Mouse (Mus musculus): ENCODE measurements around the gene Srarp.
A peak's percentile ranks its signal among the peaks of the same experiment; 100 is the strongest.

Gene Srarp

GRCm38 (mm10) chr4:141456193-141456938 is 20.5 kb upstream of the Srarp start:
- no peak for DNase-seq (ENCODE audit: low spot score in 2 of 2)

DNA sequence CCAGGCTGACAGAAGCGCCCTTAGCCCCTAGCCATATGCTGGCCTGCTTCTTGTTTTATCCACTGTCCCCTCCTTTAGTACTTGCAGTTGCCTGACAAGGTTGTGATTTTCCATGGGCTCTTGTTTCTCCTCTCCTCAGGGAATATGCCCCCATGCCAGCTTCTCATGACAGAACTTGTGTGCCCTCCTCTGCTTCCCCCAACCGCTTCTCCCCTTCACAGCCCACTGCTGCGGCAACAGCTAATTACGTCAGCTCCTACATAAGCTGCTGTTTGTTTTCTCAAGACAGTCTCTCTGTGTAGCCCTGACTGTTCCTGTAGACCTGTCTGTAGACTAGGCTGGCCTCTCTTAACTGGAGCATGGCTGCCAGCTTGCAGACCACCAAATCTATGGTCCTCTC is 19.6 kb upstream of the Srarp start:
- no peak for DNase-seq (ENCODE audit: low spot score in 2 of 2)

DNA sequence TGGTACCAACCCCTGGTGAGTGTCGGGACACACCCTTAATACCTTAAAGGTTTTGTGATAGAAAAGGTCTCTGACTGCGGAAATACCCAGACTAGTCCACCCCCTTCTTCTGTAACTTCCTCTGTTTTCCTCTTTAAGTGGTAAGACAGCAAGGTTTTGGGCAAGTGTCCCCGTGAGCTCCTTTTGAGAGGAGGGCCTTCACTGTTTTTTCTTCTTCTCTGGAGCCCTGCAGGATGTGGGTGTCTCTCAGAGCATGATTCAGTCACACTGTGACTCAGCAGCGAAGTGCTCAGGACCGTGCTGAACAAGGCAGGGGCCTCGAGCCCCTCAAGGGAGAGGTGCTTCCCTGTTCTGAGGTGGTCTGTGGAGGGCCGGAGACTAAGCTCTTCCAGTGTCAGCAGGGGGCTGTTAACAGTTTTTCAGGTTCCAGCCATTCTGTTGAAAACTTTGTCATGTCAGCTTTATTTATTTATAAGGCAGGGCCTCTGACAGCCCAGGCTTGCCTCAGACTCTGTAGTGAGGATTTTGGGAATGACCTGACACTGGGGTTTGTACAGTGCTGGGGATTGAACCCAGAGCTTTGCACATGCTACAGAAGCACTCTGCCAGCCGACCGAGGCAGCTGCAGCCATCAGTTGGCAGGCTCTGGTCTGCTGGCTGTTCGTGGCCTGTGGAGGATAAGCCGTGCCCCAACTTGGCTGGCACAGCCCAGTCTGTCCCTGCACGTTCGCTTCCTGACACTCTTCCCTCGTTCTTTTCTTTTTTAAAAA is 18.9 kb upstream of the Srarp start:
- no peak for DNase-seq (ENCODE audit: low spot score in 2 of 2)

DNA sequence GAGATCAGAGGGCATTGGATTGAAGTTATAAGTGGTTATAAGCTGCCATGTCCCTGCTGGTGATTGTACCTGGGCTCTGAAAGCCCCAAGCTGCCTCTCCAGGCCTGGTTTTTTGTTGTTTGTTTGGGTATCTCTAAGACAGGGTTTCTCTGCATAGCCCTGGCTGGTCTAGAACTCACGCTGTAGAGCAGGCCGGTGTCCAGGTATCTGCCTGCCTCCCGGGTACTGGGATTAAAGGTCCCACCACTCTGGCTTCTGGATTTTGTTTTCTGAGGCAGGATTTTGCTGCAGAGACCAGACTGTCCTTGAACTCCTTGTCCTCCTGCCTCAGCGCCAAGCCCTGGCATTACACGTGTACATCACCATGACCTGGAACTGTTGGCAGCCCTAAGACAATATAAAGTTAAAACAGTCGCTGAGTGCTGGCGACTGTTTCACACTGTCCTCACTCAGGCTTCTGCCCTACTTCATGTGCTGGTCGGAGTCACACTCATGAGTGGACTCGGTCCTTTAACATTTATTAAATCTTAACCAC is 16.1 kb upstream of the Srarp start:
- no peak for DNase-seq (ENCODE audit: low spot score in 2 of 2)

GRCm38 (mm10) chr4:141451251-141451650 is 15.3 kb upstream of the Srarp start:
- no peak for DNase-seq (ENCODE audit: low spot score in 2 of 2)

- DNase-seq (ENCODE audit: low spot score in 2 of 2) = no peak
Measured at GRCm38 (mm10) chr4:141446211-141446610, 10.3 kb upstream of the Srarp start.

- DNase-seq (ENCODE audit: low spot score in 2 of 2) = no peak
Measured at GRCm38 (mm10) chr4:141445328-141445720, 9.4 kb upstream of the Srarp start.

- DNase-seq (ENCODE audit: low spot score in 2 of 2) = peak; percentile 93 to 94
Measured at GRCm38 (mm10) chr4:141444451-141445327, 8.8 kb upstream of the Srarp start, which contains the start of gene Zbtb17. Gene Zbtb17 (plus strand): TSS chr4:141444654.

- no peak for DNase-seq (ENCODE audit: low spot score in 2 of 2)
Measured at GRCm38 (mm10) chr4:141443641-141444429, 7.9 kb upstream of the Srarp start.

GRCm38 (mm10) chr4:141440877-141441276 is 5.0 kb upstream of the Srarp start:
- no peak for DNase-seq (ENCODE audit: low spot score in 2 of 2)

DNA sequence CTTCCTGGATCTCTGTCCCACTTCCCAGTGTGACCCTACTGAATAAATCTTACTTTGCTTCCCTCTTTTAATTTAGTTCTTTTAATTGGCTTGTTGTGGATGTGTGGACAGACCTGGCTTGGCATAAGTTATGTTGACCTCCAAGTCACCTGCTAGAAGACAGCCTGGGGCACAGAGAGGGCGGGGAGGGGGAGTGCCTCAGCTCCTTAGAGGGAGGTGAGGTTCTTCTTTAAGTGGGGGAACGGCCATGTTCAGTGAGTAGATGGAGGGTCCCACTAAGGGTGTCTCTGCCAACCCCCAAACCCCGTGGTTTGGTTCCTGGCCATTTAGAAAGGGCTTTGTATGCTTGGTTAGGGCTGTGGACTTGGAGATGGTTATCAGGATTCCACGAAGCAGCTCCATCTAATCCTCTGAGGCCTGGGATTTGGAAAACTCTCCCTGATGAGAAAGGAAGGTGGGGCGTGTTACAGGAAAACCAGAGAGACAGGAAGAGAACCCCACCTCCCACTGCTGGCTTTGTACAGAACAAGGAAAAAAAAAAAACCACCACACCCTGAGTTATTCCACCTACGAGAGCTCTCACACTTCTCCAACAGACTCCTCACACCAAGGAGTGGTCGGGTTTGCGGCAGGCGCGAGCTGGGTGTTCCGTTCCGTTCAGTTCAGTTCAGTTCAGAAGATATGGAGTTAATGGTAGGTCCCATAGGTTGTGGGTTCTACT is 3.3 kb upstream of the Srarp start:
- DNase-seq (ENCODE audit: low spot score in 2 of 2) = peak in 1 of 2 experiments; percentile 12

GRCm38 (mm10) chr4:141433191-141433590 is 2.7 kb downstream of the Srarp start:
- DNase-seq (ENCODE audit: low spot score in 2 of 2) = no peak

GRCm38 (mm10) chr4:141432666-141433065 is 3.2 kb downstream of the Srarp start:
- no peak for DNase-seq (ENCODE audit: low spot score in 2 of 2)

DNA sequence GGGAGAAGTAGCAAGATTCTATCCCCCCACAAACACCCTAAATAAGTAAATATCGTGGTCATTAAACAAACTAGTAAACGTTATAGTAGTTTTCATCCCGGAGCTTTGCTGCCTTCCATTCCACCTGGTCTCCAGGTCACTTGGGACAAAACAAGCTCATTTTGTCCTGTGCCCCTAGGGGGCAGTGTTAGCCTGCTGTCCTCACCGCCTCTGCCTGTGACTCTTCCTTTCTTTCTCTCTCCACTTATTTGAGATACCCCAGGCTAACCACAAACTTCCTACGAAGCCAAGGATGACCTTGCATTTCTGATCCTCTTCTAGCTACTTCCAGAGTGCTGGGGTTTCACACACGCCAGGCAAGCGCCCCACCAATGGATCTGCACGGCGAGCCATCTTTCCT is 4.9 kb downstream of the Srarp start:
- DNase-seq (ENCODE audit: low spot score in 2 of 2) = peak in 1 of 2 experiments; percentile 70

DNA sequence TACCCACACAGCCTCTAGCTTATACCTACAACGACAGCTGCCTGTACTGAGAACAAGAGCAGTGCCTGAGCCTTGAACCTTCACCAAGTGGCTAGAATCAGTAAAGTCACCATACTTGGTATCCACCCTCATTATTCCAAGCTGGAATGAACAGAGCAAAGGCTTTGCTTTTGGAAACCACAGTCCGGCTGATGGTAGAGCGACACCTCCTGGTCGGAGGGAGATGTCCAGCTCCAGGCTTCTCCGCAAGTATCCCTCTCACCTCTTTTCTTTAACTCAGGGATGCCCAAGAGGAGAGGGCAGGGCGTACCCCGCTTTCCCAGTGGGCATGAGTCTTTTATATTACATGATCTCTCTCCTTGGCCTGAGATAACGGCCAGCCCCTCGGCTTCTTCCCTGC is 6.1 kb downstream of the Srarp start:
- DNase-seq (ENCODE audit: low spot score in 2 of 2) = no peak

GRCm38 (mm10) chr4:141429381-141429780 is 6.5 kb downstream of the Srarp start:
- DNase-seq (ENCODE audit: low spot score in 2 of 2) = no peak

DNA sequence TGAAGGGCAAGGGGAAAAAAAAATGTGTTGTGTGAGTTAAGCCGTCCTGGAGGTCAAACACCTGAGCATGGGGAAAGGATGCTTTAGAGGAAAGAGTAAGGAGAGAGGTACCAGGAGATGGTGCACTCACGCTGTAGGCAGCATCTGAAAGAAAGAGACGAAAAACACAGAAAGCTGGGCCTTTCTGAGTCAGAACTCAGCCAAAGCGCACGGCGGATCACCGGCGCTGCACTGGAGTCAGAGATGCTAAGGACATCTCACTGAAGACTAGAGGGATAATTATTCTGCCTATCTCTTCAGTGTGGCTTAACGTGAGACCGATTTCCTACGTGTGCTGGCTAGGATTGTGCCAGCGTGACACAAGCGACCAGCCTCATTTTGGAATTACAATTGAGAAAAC is 8.0 kb downstream of the Srarp start:
- DNase-seq (ENCODE audit: low spot score in 2 of 2) = no peak

- DNase-seq (ENCODE audit: low spot score in 2 of 2) = no peak
Measured at GRCm38 (mm10) chr4:141426796-141427745, 8.8 kb downstream of the Srarp start.

Measured in right cerebral cortex, postnatal 10 days (tissue).